Mouse (Mus musculus): Measurements from ENCODE around the gene Tdpoz5.
"Not testable (repeated sequence)": the region's sequence is repeated elsewhere in the genome, so short reads cannot be mapped to it uniquely, and the experiment has no call there.

- not testable (repeated sequence) for TF ChIP-seq GATA1 (IDR thresholded peaks at IDR 0.05; ENCODE audit: borderline replicate concordance, low read length); FLI1 (IDR thresholded peaks at IDR 0.05; ENCODE audit: low read length)
These were observed at the start of gene Tdpoz5 for GRCm38 (mm10) chr3:93961214-93961613.

All from megakaryocyte, embryonic 14.5 days (primary cell).